Mouse (Mus musculus) midbrain, postnatal 0 days (tissue): ENCODE data around the gene Kcnj2. TPM values are rescaled to one million over a fixed set of nuclear protein-coding genes. Genes with fewer than 3 reads are reported as not detected.

Source experiments
- ATAC-seq: fragments of 200-750 bp; cut with Nextera tagmentation; 2 replicates; pipeline ENCODE4 v1.8.0; 2017; ENCODE audit warnings: moderate number of reproducible peaks, mild to moderate bottlenecking, moderate TSS enrichment, moderate library complexity; ENCODE audit not compliant: low FRiP score
- DNase-seq: peaks from one replicate; pipeline ENCODE4 v3.0.0-alpha.2; 2015; ENCODE audit warnings: low spot score
- H3K27ac ChIP-seq: fragments of 300-500 bp; sonication (generic); 2 replicates; pipeline ENCODE4 v1.5.1; 2014; ENCODE audit warnings: low read depth, mild to moderate bottlenecking, low read length, mixed read lengths
- H3K27me3 ChIP-seq: fragments of 300-500 bp; sonication (generic); 2 replicates; pipeline ENCODE4 v1.6.1; 2014; ENCODE audit warnings: low read length, control low read depth, mixed read lengths; ENCODE audit not compliant: insufficient read depth
- H3K36me3 ChIP-seq: fragments of 300-500 bp; sonication (generic); 2 replicates; pipeline ENCODE4 v1.6.1; 2014; ENCODE audit warnings: low read length, control low read depth, mixed read lengths; ENCODE audit not compliant: insufficient read depth
- H3K4me1 ChIP-seq: fragments of 300-500 bp; sonication (generic); 2 replicates; pipeline ENCODE4 v1.6.1; 2014; ENCODE audit warnings: mild to moderate bottlenecking, control low read depth, antibody characterized with exemption, low read length, mixed read lengths; ENCODE audit not compliant: insufficient read depth
- H3K4me2 ChIP-seq: fragments of 300-500 bp; sonication (generic); 2 replicates; pipeline ENCODE4 v1.6.1; 2014; ENCODE audit warnings: low read depth, mild to moderate bottlenecking, low read length, mixed read lengths; ENCODE audit not compliant: poor library complexity, severe bottlenecking
- H3K4me3 ChIP-seq: fragments of 300-500 bp; sonication (generic); 2 replicates; pipeline ENCODE4 v1.5.1; 2014; ENCODE audit warnings: low read depth, mild to moderate bottlenecking, low read length, moderate library complexity
- H3K9ac ChIP-seq: fragments of 300-500 bp; sonication (generic); replicated peaks from 2 replicates; pipeline ENCODE4 v1.6.1; 2014; ENCODE audit warnings: mild to moderate bottlenecking, low read length, moderate library complexity, mixed read lengths; ENCODE audit not compliant: poor library complexity, severe bottlenecking
- H3K9me3 ChIP-seq: fragments of 300-500 bp; sonication (generic); 2 replicates; pipeline ENCODE4 v1.6.1; 2016; ENCODE audit warnings: low read length, control low read depth
- CTCF ChIP-seq: IDR thresholded peaks from 2 replicates; pipeline ENCODE4 v1.5.1; 2016; ENCODE audit warnings: antibody characterized with exemption, mild to moderate bottlenecking
- WGBS: fragments of 180-500 bp; shearing (Covaris S2); extraction: QIAGEN DNeasy Blood & Tissue Kit; methylation state at CpG from one replicate; pipeline ENCODE4 v1.1.7; 2014; 5-methylcytosine and 5-hydroxymethylcytosine counted together
- polyA plus RNA-seq: library from polyadenylated mRNA; unstranded; fragments of >200 nt; fragmentation: Nextera tagmentation; extraction: Ambion mirVana; gene quantifications from 2 replicates; pipeline ENCODE4 v1.2.1, GENCODE M21; 2015
- total RNA-seq: library from RNA; depleted of rRNA; stranded (reverse); fragments of >200 nt; gene quantifications from 2 replicates; pipeline ENCODE4 v1.2.3, GENCODE M21; 2014

Kcnj2 gene
- total and polyA plus RNA-seq, 2 experiments from 2014 or later, result 0.33 to 4.4 TPM

- no peak for DNase-seq
- 91% methylated on average over 5 of the region's 5 CpGs for WGBS
- Histone ChIP-seq H3K4me1 (no peaks in the 10 kb centered on the region), H3K36me3 (no peaks in the 10 kb centered on the region), H3K4me3 (no peak overlapping the region), H3K9ac (no peak overlapping the region), H3K9me3 (no peaks in the 10 kb centered on the region), H3K4me2 (no peak overlapping the region), H3K27ac (no peak overlapping the region), H3K27me3 (no peaks in the 10 kb centered on the region)
- ATAC-seq, result no peak
- no peak for TF ChIP-seq CTCF
Measured at GRCm38 (mm10) chr11:111096612-111097011, 30.6 kb downstream of the Kcnj2 start.

- H3K9me3 ChIP-seq, result no peaks in the 10 kb centered on the region
- no peak overlapping the region for H3K4me2 ChIP-seq
- no peaks in the 10 kb centered on the region for H3K36me3 ChIP-seq
- ATAC-seq (no peak), DNase-seq (no peak)
- TF ChIP-seq CTCF, result no peak
- H3K9ac ChIP-seq, result no peak overlapping the region
- 76% methylated on average over 2 of the region's 2 CpGs for WGBS
- H3K4me1 ChIP-seq, result no peaks in the 10 kb centered on the region
- H3K27me3 ChIP-seq, result no peaks in the 10 kb centered on the region
- H3K4me3 ChIP-seq, result no peak overlapping the region
- no peak overlapping the region for H3K27ac ChIP-seq
Measured at GRCm38 (mm10) chr11:111100131-111100530, 34.2 kb downstream of the Kcnj2 start.

GRCm38 (mm10) chr11:111100651-111101050 lies 34.7 kb downstream of the Kcnj2 start:
- WGBS, result 87% methylated on average over 4 of the region's 4 CpGs
- no peak overlapping the region for H3K27ac ChIP-seq
- ATAC-seq (no peak), DNase-seq (no peak)
- H3K4me3 ChIP-seq, result no peak overlapping the region
- H3K4me2 ChIP-seq, result no peak overlapping the region
- TF ChIP-seq CTCF, result no peak
- no peaks in the 10 kb centered on the region for H3K9me3 ChIP-seq
- H3K4me1 ChIP-seq, result no peaks in the 10 kb centered on the region
- H3K9ac ChIP-seq, result no peak overlapping the region
- no peaks in the 10 kb centered on the region for H3K27me3 ChIP-seq
- no peaks in the 10 kb centered on the region for H3K36me3 ChIP-seq

GRCm38 (mm10) chr11:111101620-111102176 lies 35.7 kb downstream of the Kcnj2 start:
- DNase-seq (no peak), ATAC-seq (no peak)
- Histone ChIP-seq H3K4me1 (no peaks in the 10 kb centered on the region), H3K9me3 (no peaks in the 10 kb centered on the region), H3K27ac (no peak overlapping the region), H3K27me3 (no peaks in the 10 kb centered on the region), H3K4me3 (no peak overlapping the region), H3K4me2 (no peak overlapping the region), H3K36me3 (no peaks in the 10 kb centered on the region), H3K9ac (no peak overlapping the region)
- no peak for TF ChIP-seq CTCF
- WGBS, result 88% methylated on average over 9 of the region's 9 CpGs

GRCm38 (mm10) chr11:111104422-111104821 lies 38.5 kb downstream of the Kcnj2 start:
- no peak overlapping the region for H3K4me3 ChIP-seq
- H3K27me3 ChIP-seq, result no peaks in the 10 kb centered on the region
- no peak overlapping the region for H3K4me2 ChIP-seq
- DNase-seq (no peak), ATAC-seq (no peak)
- no peak overlapping the region for H3K27ac ChIP-seq
- TF ChIP-seq CTCF, result no peak
- no peak overlapping the region for H3K9ac ChIP-seq
- no peaks in the 10 kb centered on the region for H3K36me3 ChIP-seq
- no peaks in the 10 kb centered on the region for H3K9me3 ChIP-seq
- WGBS, result 85% methylated on average over 2 of the region's 2 CpGs
- H3K4me1 ChIP-seq, result no peaks in the 10 kb centered on the region

- TF ChIP-seq CTCF, result no peak
- 62% methylated on average over 9 of the region's 9 CpGs for WGBS
Measured at GRCm38 (mm10) chr11:111108130-111108529, 42.2 kb downstream of the Kcnj2 start.

More at GRCm38 (mm10) chr11:111108130-111108529, 42.2 kb downstream of the Kcnj2 start:
- H3K4me2 ChIP-seq, result no peak overlapping the region
- H3K27ac ChIP-seq, result no peak overlapping the region
- no peaks in the 10 kb centered on the region for H3K9me3 ChIP-seq
- DNase-seq (no peak), ATAC-seq (no peak)
- no peak overlapping the region for H3K4me3 ChIP-seq
- H3K9ac ChIP-seq, result no peak overlapping the region
- no peaks in the 10 kb centered on the region for H3K36me3 ChIP-seq
- H3K4me1 ChIP-seq, result no peaks in the 10 kb centered on the region
- no peaks in the 10 kb centered on the region for H3K27me3 ChIP-seq
